Mouse (Mus musculus) lung, embryonic 14.5 days (tissue): ENCODE measurements at regions not wholly inside any gene's neighbourhood (a gene's known extent, or its start where the extent isn't known, plus 50 kb on each side); places are given as distances from the start of the nearest gene placed in this dataset.

Experiments used
- ATAC-seq: fragments of 200-750 bp; cut with Nextera tagmentation; 2 replicates; pipeline ENCODE4 v1.8.0; 2017; ENCODE audit warnings: mild to moderate bottlenecking, moderate TSS enrichment, moderate library complexity; ENCODE audit not compliant: insufficient read depth
- DNase-seq: peaks from one replicate; pipeline ENCODE4 v3.0.0-alpha.2; 2015
- H3K27ac ChIP-seq: fragments of 300-500 bp; sonication (generic); 2 replicates; pipeline ENCODE4 v1.5.1; 2014; ENCODE audit warnings: low read depth, mild to moderate bottlenecking, moderate library complexity
- H3K27me3 ChIP-seq: fragments of 300-500 bp; sonication (generic); 2 replicates; pipeline ENCODE4 v1.6.1; 2014; ENCODE audit warnings: low read length, control low read depth; ENCODE audit not compliant: insufficient read depth
- H3K36me3 ChIP-seq: fragments of 300-500 bp; sonication (generic); 2 replicates; pipeline ENCODE4 v1.6.1; 2014; ENCODE audit warnings: control low read depth; ENCODE audit not compliant: insufficient read depth
- H3K4me1 ChIP-seq: fragments of 300-500 bp; sonication (generic); 2 replicates; pipeline ENCODE4 v1.6.1; 2014; ENCODE audit warnings: antibody characterized with exemption, control low read depth; ENCODE audit not compliant: insufficient read depth
- H3K4me2 ChIP-seq: fragments of 300-500 bp; sonication (generic); 2 replicates; pipeline ENCODE4 v1.6.1; 2014; ENCODE audit warnings: mild to moderate bottlenecking
- H3K4me3 ChIP-seq: fragments of 300-500 bp; sonication (generic); 2 replicates; pipeline ENCODE4 v1.5.1; 2014; ENCODE audit warnings: low read depth, low read length
- H3K9ac ChIP-seq: fragments of 300-500 bp; sonication (generic); 2 replicates; pipeline ENCODE4 v1.6.1; 2014
- H3K9me3 ChIP-seq: fragments of 300-500 bp; sonication (generic); 2 replicates; pipeline ENCODE4 v1.6.1; 2016; ENCODE audit warnings: low read depth, low read length, control low read depth
- CTCF ChIP-seq: IDR thresholded peaks from 2 replicates; pipeline ENCODE4 v1.5.1; 2016; ENCODE audit warnings: antibody characterized with exemption, low read depth
- WGBS: fragments of 180-500 bp; shearing (Covaris S2); extraction: QIAGEN DNeasy Blood & Tissue Kit; methylation state at CpG from one replicate; pipeline ENCODE4 v1.1.7; 2014; 5-methylcytosine and 5-hydroxymethylcytosine counted together

DNA sequence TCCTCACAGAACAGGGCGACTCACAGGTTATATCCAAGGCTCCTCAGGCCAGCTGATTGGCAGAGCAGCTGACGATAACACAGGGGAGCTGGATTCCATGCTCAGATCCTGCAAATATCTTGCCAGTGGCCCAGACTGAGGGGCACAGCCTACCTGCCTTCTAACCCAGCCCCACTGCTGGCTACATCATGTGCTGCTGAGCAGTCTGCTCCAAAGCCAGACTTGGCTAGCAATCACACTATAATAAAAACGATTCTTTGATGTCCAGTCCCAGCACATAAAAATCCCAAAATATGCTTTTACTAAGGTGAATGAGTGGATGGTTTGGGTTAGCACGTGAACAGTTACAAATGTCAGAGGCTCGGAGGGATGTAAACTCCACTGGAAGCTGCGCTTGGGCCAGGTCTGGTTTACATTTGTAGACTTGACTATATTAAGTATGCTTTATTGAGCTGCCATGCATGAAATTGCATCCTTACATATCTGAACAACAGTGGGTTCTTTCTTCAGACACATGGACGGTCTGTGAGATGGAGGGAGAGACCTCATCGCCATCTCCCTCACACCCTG, 200.2 kb downstream of the Thbs2 start:
- Histone ChIP-seq H3K4me3 (no peak overlapping the region), H3K4me2 (no peak overlapping the region), H3K36me3 (no peaks in the 10 kb centered on the region), H3K4me1 (no peaks in the 10 kb centered on the region; the same call in 1 of the 2 replicates), H3K9ac (no peak overlapping the region), H3K27me3 (no peaks in the 10 kb centered on the region), H3K9me3 (no peaks in the 10 kb centered on the region), H3K27ac (no peak overlapping the region)
- TF ChIP-seq CTCF, result no peak
- ATAC-seq (no peak), DNase-seq (no peak)
- 76% methylated on average over 8 of the region's 8 CpGs for WGBS

DNA sequence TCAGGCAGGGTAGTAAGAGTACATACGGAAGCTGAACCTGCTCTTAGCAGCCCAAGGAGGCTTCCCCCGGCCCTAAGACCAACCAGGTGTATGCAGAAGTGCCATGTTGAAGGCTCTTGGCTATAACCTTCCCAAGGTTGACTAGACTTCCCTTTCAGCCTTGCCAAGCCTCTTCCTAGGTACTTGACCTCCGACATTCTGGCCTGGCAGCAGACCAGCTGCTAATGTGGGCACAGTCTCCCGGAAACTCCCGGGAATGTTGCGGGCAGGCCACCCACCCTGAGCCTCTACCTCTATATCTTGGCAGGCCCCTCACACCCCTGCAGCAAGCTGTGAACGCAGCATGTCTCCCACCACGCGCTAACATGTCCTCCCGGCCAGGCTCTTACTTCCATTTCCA, 201.1 kb downstream of the Thbs2 start:
- no peak overlapping the region for H3K9ac ChIP-seq
- H3K4me1 ChIP-seq, result no peaks in the 10 kb centered on the region; the same call in 1 of the 2 replicates
- ATAC-seq (no peak), DNase-seq (no peak)
- no peaks in the 10 kb centered on the region for H3K9me3 ChIP-seq
- no peak overlapping the region for H3K4me2 ChIP-seq
- WGBS, result 74% methylated on average over 10 of the region's 10 CpGs
- no peak overlapping the region for H3K4me3 ChIP-seq
- no peaks in the 10 kb centered on the region for H3K36me3 ChIP-seq
- no peak overlapping the region for H3K27ac ChIP-seq
- H3K27me3 ChIP-seq, result no peaks in the 10 kb centered on the region
- no peak for TF ChIP-seq CTCF

DNA sequence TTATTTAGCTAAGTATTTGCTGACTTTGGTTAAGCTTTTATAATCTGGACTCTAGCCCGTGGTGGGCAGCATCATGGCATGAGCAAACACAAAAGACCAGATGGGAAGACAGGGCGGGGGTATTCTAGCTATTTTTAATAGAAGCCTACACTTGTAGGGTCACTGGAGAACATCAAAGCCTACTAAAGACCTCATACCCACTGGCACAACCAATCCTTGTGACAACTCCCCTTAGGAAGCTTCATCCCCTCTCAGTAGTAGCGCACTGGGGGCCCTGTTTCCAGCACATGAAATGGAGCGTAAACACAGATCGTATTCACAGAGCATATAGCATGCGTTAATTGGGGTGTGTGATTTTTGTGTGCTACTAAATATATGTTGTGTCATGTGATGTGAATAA, 202.4 kb downstream of the Smoc2 start:
- Histone ChIP-seq H3K27me3 (no peaks in the 10 kb centered on the region), H3K9ac (no peak overlapping the region), H3K4me1 (no peaks in the 10 kb centered on the region), H3K4me2 (no peak overlapping the region), H3K4me3 (no peak overlapping the region), H3K36me3 (no peaks in the 10 kb centered on the region), H3K9me3 (no peaks in the 10 kb centered on the region), H3K27ac (no peak overlapping the region)
- DNase-seq, result no peak
- ATAC-seq, result no peak
- TF ChIP-seq CTCF, result no peak
- WGBS, result 85% methylated on average over 6 of the region's 6 CpGs

- no peaks in the 10 kb centered on the region for H3K27me3 ChIP-seq
- ATAC-seq, result no peak
- H3K4me3 ChIP-seq, result no peak overlapping the region
- no peaks in the 10 kb centered on the region for H3K36me3 ChIP-seq
- no peak overlapping the region for H3K4me2 ChIP-seq
- H3K9me3 ChIP-seq, result no peaks in the 10 kb centered on the region
- H3K27ac ChIP-seq, result no peak overlapping the region
- H3K9ac ChIP-seq, result no peak overlapping the region
- TF ChIP-seq CTCF, result no peak
- DNase-seq, result no peak
- H3K4me1 ChIP-seq, result peaks cover 12% of the 10 kb centered on the region; the same call in 1 of the 2 replicates
- WGBS, result 90% methylated on average over 10 of the region's 10 CpGs
Measured at GRCm38 (mm10) chr17:14478938-14479505, 199.7 kb downstream of the Smoc2 start.

DNA sequence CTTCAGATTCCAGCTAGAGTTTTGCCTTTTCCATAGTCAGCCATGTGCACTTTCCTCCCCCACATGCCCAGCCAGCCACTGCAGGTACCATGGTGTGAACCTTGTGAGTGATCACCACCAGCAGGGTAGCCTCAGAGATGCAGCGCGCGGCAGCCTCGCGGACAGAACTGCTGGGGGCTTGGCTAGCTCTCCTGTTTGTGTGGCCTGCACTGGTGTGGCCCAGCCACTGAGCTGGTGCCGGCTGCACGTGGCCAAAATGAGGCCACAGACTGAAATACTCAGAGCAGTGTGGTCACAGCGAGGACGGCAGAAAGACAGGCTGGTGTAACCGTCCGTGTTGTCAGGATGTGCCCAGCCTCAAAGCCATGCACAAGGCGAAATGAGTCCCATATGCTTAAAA, 197.4 kb downstream of the Smoc2 start:
- H3K9ac ChIP-seq, result no peak overlapping the region
- H3K36me3 ChIP-seq, result no peaks in the 10 kb centered on the region
- WGBS, result 62% methylated on average over 12 of the region's 12 CpGs
- no peaks in the 10 kb centered on the region for H3K9me3 ChIP-seq
- ATAC-seq (peak; percentile 26; the same call in 1 of the 2 replicates), DNase-seq (no peak)
- no peak overlapping the region for H3K4me3 ChIP-seq
- H3K4me1 ChIP-seq, result peaks cover 12% of the 10 kb centered on the region; the same call in 1 of the 2 replicates
- H3K4me2 ChIP-seq, result no peak overlapping the region
- no peak for TF ChIP-seq CTCF
- H3K27me3 ChIP-seq, result no peaks in the 10 kb centered on the region
- peak overlapping the region; percentile 4; the same call in 1 of the 2 replicates for H3K27ac ChIP-seq

DNA sequence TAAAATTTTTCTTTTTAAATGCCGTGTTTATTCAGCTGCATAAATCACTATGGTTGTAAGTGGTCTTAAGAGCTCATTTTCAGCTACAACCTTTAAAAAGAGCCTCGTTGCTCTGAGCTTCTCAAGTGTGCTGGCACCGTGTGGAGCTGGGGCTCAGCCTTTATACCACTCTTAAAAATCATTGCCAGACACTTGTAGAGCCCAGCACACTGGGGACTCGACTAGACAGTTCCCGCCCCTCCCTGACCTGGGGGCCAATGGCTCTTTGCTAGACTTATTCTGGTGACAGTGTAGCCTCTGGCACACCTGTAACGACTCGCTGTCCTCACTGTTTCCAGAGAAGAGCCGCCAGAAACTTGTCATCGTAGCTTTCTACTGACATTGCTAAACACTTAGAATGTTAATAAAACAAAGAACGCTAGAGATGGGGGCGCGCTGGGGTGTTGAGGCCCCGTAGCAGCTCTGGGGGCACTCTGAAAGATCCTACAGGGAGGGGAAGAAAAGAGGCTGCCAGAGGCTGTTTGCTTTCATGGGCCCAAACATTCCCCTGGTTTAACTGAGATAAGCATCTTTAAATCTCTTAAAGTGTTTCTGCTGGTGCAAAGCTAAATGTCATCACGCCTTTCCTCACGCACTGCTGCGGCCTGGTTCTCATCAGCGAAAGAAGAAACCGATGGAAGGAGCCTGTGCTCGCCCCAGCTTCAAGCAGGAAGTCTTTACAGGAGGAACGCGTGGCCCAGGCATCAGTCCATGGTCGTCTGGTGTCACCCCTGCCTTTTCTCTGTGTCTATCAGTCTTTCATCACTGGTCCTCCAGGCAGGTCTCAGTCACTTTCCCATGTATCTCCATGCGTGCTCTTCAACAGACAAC, 196.7 kb downstream of the Smoc2 start:
- 11% methylated on average over 23 of the region's 23 CpGs for WGBS
- H3K27ac ChIP-seq, result peak overlapping the region; percentile 4
- DNase-seq (peak; percentile 52), ATAC-seq (peak; percentile 88)
- no peaks in the 10 kb centered on the region for H3K27me3 ChIP-seq
- H3K36me3 ChIP-seq, result no peaks in the 10 kb centered on the region
- peaks cover 12% of the 10 kb centered on the region; the same call in 1 of the 2 replicates for H3K4me1 ChIP-seq
- TF ChIP-seq CTCF, result no peak
- peak overlapping the region; percentile 8; the same call in 1 of the 2 replicates for H3K4me2 ChIP-seq
- no peaks in the 10 kb centered on the region for H3K9me3 ChIP-seq
- no peak overlapping the region for H3K4me3 ChIP-seq
- H3K9ac ChIP-seq, result no peak overlapping the region

DNA sequence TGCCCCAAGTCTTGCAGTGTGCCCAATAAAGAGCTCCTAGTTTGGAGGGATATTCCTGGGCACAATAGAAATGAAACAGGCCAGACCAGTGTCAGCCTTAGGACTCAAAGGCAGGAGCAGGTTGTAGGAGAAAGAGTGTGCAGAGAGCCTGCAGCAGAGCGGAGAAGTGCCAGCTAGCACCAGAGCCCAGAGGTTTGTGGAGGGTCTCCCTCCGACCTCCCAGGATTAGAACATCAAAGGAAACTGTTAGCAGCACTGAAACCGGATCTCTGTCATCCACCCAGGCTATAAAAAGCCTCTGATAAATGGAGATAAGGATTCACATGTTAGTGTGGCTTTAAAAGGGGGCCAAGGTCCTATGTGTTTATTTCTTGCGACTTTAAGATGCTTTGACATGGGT, 196.0 kb downstream of the Smoc2 start:
- H3K9ac ChIP-seq, result no peak overlapping the region
- WGBS, result 7% methylated on average over 4 of the region's 4 CpGs
- DNase-seq, result peak; percentile 36

More for the DNA sequence above, 196.0 kb downstream of the Smoc2 start:
- no peak overlapping the region for H3K4me3 ChIP-seq
- no peak for TF ChIP-seq CTCF
- H3K36me3 ChIP-seq, result no peaks in the 10 kb centered on the region
- H3K27ac ChIP-seq, result peak overlapping the region; percentile 61
- H3K9me3 ChIP-seq, result no peaks in the 10 kb centered on the region
- H3K4me2 ChIP-seq, result no peak overlapping the region
- no peaks in the 10 kb centered on the region for H3K27me3 ChIP-seq
- H3K4me1 ChIP-seq, result peaks cover 12% of the 10 kb centered on the region; the same call in 1 of the 2 replicates
- 0 out of 2 replicates have a peak, but pooled peaks have one; percentile 33 for ATAC-seq
